Mouse (Mus musculus): ENCODE measurements around the gene Ube2q1.
"Not testable (repeated sequence)": the region's sequence is repeated elsewhere in the genome, so short reads cannot be mapped to it uniquely, and the experiment has no call there.

The Ube2q1 gene

GRCm38 (mm10) chr3:89788680-89789352 is 15.4 kb downstream of the Ube2q1 start:
- no peak for DNase-seq

GRCm38 (mm10) chr3:89794616-89795015 is 21.2 kb downstream of the Ube2q1 start:
- no peak for DNase-seq

GRCm38 (mm10) chr3:89795746-89796145 is 22.3 kb downstream of the Ube2q1 start:
- DNase-seq, result no peak

GRCm38 (mm10) chr3:89796358-89796757 is 22.9 kb downstream of the Ube2q1 start:
- no peak for DNase-seq

- no peak for DNase-seq
These were observed 25.1 kb downstream of the Ube2q1 start for GRCm38 (mm10) chr3:89798518-89798917.

- DNase-seq, result no peak
These were observed 26.1 kb downstream of the Ube2q1 start for GRCm38 (mm10) chr3:89799476-89799875.

GRCm38 (mm10) chr3:89800078-89800477 is 26.7 kb downstream of the Ube2q1 start:
- not testable (repeated sequence) for DNase-seq

- DNase-seq, result no peak
These were observed 27.5 kb downstream of the Ube2q1 start for GRCm38 (mm10) chr3:89800774-89801506.

GRCm38 (mm10) chr3:89801507-89801847 is 28.1 kb downstream of the Ube2q1 start:
- DNase-seq, result no peak

- DNase-seq, result no peak
These were observed 29.5 kb downstream of the Ube2q1 start for GRCm38 (mm10) chr3:89802876-89803275.

- DNase-seq, result no peak
These were observed 31.8 kb downstream of the Ube2q1 start for GRCm38 (mm10) chr3:89805179-89805578.

- DNase-seq, result no peak
These were observed 33.3 kb downstream of the Ube2q1 start for GRCm38 (mm10) chr3:89806751-89807150.

GRCm38 (mm10) chr3:89807171-89807570 is 33.8 kb downstream of the Ube2q1 start:
- no peak for DNase-seq

GRCm38 (mm10) chr3:89807881-89808280 is 34.5 kb downstream of the Ube2q1 start:
- DNase-seq, result no peak

GRCm38 (mm10) chr3:89808638-89809037 is 35.2 kb downstream of the Ube2q1 start:
- no peak for DNase-seq

GRCm38 (mm10) chr3:89810841-89811240 is 37.4 kb downstream of the Ube2q1 start:
- no peak for DNase-seq

GRCm38 (mm10) chr3:89812166-89812565 is 38.8 kb downstream of the Ube2q1 start:
- DNase-seq, result no peak

- DNase-seq, result no peak
These were observed 40.6 kb downstream of the Ube2q1 start for GRCm38 (mm10) chr3:89814051-89814450.

GRCm38 (mm10) chr3:89817056-89817455 is 43.6 kb downstream of the Ube2q1 start:
- DNase-seq, result peak; percentile 63

GRCm38 (mm10) chr3:89818605-89819004 is 45.2 kb downstream of the Ube2q1 start:
- no peak for DNase-seq

GRCm38 (mm10) chr3:89819897-89820296 is 46.5 kb downstream of the Ube2q1 start:
- peak; percentile 39 for DNase-seq

GRCm38 (mm10) chr3:89820311-89821095 is 47.1 kb downstream of the Ube2q1 start:
- DNase-seq, result no peak

- no peak for DNase-seq
These were observed 47.7 kb downstream of the Ube2q1 start for GRCm38 (mm10) chr3:89821096-89821513.

Data from thymus, postnatal 25 days (tissue).